Mouse (Mus musculus) kidney, adult 2 months (tissue): ENCODE data around the gene Nat10.

Experiments
- CTCF ChIP-seq: fragments of 200-500 bp; conservative IDR thresholded peaks from 2 replicates; pipeline ENCODE4 v1.5.1; 2011; ENCODE audit warnings: low read depth, mild to moderate bottlenecking, control low read depth, low read length, moderate library complexity, mixed read lengths; ENCODE audit not compliant: insufficient read depth, insufficient read length
- POLR2A ChIP-seq: fragments of 200-500 bp; IDR thresholded peaks from one replicate; pipeline ENCODE4 v1.6.1; 2011; ENCODE audit warnings: low read depth, low read length, control low read depth

GRCm38 (mm10) chr2:103676808-103677207 is 84.3 kb downstream of the Nat10 start:
- TF ChIP-seq CTCF = no peak
- no peak for TF ChIP-seq POLR2A
